Mouse (Mus musculus) neural tube, embryonic 12.5 days (tissue): ENCODE data around the gene Fam234a. TPM values are rescaled to one million over a fixed set of nuclear protein-coding genes. Genes with fewer than 3 reads are reported as not detected.
A peak's percentile ranks its signal among the peaks of the same experiment; 100 is the strongest.
"Not testable (repeated sequence)": the region's sequence is repeated elsewhere in the genome, so short reads cannot be mapped to it uniquely, and the experiment has no call there.

ENCODE experiments used
- ATAC-seq: fragments of 200-750 bp; cut with Nextera tagmentation; 2 replicates; pipeline ENCODE4 v1.8.0; 2017; ENCODE audit warnings: low read depth, mild to moderate bottlenecking, moderate TSS enrichment, moderate library complexity; ENCODE audit not compliant: low FRiP score
- H3K27ac ChIP-seq: fragments of 300-500 bp; sonication (generic); 2 replicates; pipeline ENCODE4 v1.5.1; 2016
- H3K27me3 ChIP-seq: fragments of 300-500 bp; sonication (generic); replicated peaks from 2 replicates; pipeline ENCODE4 v1.6.1; 2016; ENCODE audit warnings: mild to moderate bottlenecking
- H3K36me3 ChIP-seq: fragments of 300-500 bp; sonication (generic); 2 replicates; pipeline ENCODE4 v1.6.1; 2016; ENCODE audit warnings: mild to moderate bottlenecking
- H3K4me1 ChIP-seq: fragments of 300-500 bp; sonication (generic); 2 replicates; pipeline ENCODE4 v1.6.1; 2016
- H3K4me2 ChIP-seq: fragments of 300-500 bp; sonication (generic); replicated peaks from 2 replicates; pipeline ENCODE4 v1.6.1; 2016; ENCODE audit warnings: mild to moderate bottlenecking
- H3K4me3 ChIP-seq: fragments of 300-500 bp; sonication (generic); 2 replicates; pipeline ENCODE4 v1.5.1; 2016
- H3K9ac ChIP-seq: fragments of 300-500 bp; sonication (generic); 2 replicates; pipeline ENCODE4 v1.6.1; 2016; ENCODE audit warnings: mild to moderate bottlenecking
- H3K9me3 ChIP-seq: fragments of 300-500 bp; sonication (generic); 2 replicates; pipeline ENCODE4 v1.6.1; 2016; ENCODE audit warnings: mild to moderate bottlenecking
- WGBS: fragments of 180-500 bp; shearing (Covaris S2); methylation state at CpG from one replicate; pipeline ENCODE4 v1.1.7; 2016; 5-methylcytosine and 5-hydroxymethylcytosine counted together
- polyA plus RNA-seq: library from polyadenylated mRNA; unstranded; fragments of >200 nt; fragmentation: Nextera tagmentation; extraction: Ambion mirVana; gene quantifications from 2 replicates; pipeline ENCODE4 v1.2.1, GENCODE M21; 2016

Fam234a gene
- polyA plus RNA-seq, result 28.6 and 29.9 TPM in 2 replicates

- ATAC-seq, result peak; percentile 96
- Histone ChIP-seq H3K4me2 (peak within 1 kb of the TSS; percentile 73), H3K4me3 (peak within 1 kb of the TSS; percentile 60), H3K9ac (peak within 1 kb of the TSS; percentile 54), H3K9me3 (no peaks in the 10 kb centered on the region), H3K27me3 (no peaks in the 10 kb centered on the region), H3K27ac (peak within 1 kb of the TSS; percentile 50; the same call in 1 of the 2 replicates), H3K4me1 (no peaks in the 10 kb centered on the region; the same call in 1 of the 2 replicates), H3K36me3 (no peaks in the 10 kb centered on the region)
- 8% methylated on average over 33 of the region's 33 CpGs for WGBS
Observed at GRCm38 (mm10) chr17:26244101-26244841, at the start of gene Fam234a. Gene Fam234a, minus strand, starts transcription at chr17:26244242.

GRCm38 (mm10) chr17:26289475-26289874 is 45.4 kb upstream of the Fam234a start:
- H3K4me3 ChIP-seq, result no peak overlapping the region
- WGBS, result 81% methylated on average over 4 of the region's 4 CpGs
- H3K36me3 ChIP-seq, result peaks cover 72% of the 10 kb centered on the region
- no peaks in the 10 kb centered on the region for H3K27me3 ChIP-seq
- H3K4me2 ChIP-seq, result no peak overlapping the region
- no peak overlapping the region for H3K9ac ChIP-seq
- H3K4me1 ChIP-seq, result no peaks in the 10 kb centered on the region
- ATAC-seq, result no peak
- peaks cover 14% of the 10 kb centered on the region; the same call in 1 of the 2 replicates for H3K9me3 ChIP-seq
- no peak overlapping the region for H3K27ac ChIP-seq

GRCm38 (mm10) chr17:26286199-26286955 is 42.3 kb upstream of the Fam234a start:
- 90% methylated on average over 8 of the region's 8 CpGs for WGBS
- Histone ChIP-seq H3K4me2 (no peak overlapping the region), H3K4me1 (no peaks in the 10 kb centered on the region), H3K36me3 (peaks cover 97% of the 10 kb centered on the region), H3K27ac (no peak overlapping the region), H3K4me3 (no peak overlapping the region), H3K9me3 (peaks cover 9% of the 10 kb centered on the region; the same call in 1 of the 2 replicates), H3K27me3 (no peaks in the 10 kb centered on the region), H3K9ac (no peak overlapping the region)
- ATAC-seq, result no peak

GRCm38 (mm10) chr17:26276711-26277110 is 32.7 kb upstream of the Fam234a start:
- H3K36me3 ChIP-seq, result peaks cover 82% of the 10 kb centered on the region
- H3K4me2 ChIP-seq, result no peak overlapping the region
- 91% methylated on average over 4 of the region's 4 CpGs for WGBS
- no peaks in the 10 kb centered on the region for H3K4me1 ChIP-seq
- H3K9me3 ChIP-seq, result no peaks in the 10 kb centered on the region
- H3K9ac ChIP-seq, result no peak overlapping the region
- H3K27ac ChIP-seq, result no peak overlapping the region
- ATAC-seq, result no peak
- H3K4me3 ChIP-seq, result no peak overlapping the region
- H3K27me3 ChIP-seq, result no peaks in the 10 kb centered on the region

DNA sequence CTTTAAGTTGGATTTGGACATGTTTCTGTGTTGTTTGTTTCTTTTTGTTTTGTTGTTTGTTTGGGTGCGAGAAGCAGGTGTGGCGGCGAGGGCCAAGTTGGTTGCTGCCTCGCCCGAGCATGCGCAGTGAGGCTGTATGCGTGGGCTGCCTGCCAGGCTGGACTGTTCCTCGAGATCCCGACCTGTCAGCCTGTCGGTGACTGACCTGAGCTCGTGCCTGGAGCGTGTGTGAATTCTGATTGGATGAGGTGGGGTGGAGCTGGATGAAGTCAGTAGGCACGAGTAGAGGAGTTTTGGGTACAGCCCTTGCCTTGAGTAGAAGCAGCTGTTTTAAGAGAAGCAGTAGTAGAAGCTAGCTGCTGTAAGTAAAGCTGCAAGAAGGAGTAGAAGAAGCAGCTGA is 31.9 kb upstream of the Fam234a start:
- H3K4me2 ChIP-seq, result no peak overlapping the region
- 93% methylated on average over 13 of the region's 13 CpGs for WGBS
- H3K4me3 ChIP-seq, result no peak overlapping the region
- H3K4me1 ChIP-seq, result no peaks in the 10 kb centered on the region
- H3K9ac ChIP-seq, result no peak overlapping the region
- H3K27me3 ChIP-seq, result no peaks in the 10 kb centered on the region
- H3K27ac ChIP-seq, result no peak overlapping the region
- no peaks in the 10 kb centered on the region for H3K9me3 ChIP-seq
- no peak for ATAC-seq
- peaks cover 82% of the 10 kb centered on the region for H3K36me3 ChIP-seq

GRCm38 (mm10) chr17:26272586-26272985 is 28.5 kb upstream of the Fam234a start:
- H3K4me2 ChIP-seq, result no peak overlapping the region
- no peak for ATAC-seq
- no peak overlapping the region for H3K4me3 ChIP-seq
- no peaks in the 10 kb centered on the region for H3K9me3 ChIP-seq
- 85% methylated on average over 3 of the region's 3 CpGs for WGBS
- H3K27ac ChIP-seq, result no peak overlapping the region
- no peaks in the 10 kb centered on the region for H3K27me3 ChIP-seq
- H3K36me3 ChIP-seq, result peaks cover 81% of the 10 kb centered on the region
- H3K4me1 ChIP-seq, result no peaks in the 10 kb centered on the region
- no peak overlapping the region for H3K9ac ChIP-seq

DNA sequence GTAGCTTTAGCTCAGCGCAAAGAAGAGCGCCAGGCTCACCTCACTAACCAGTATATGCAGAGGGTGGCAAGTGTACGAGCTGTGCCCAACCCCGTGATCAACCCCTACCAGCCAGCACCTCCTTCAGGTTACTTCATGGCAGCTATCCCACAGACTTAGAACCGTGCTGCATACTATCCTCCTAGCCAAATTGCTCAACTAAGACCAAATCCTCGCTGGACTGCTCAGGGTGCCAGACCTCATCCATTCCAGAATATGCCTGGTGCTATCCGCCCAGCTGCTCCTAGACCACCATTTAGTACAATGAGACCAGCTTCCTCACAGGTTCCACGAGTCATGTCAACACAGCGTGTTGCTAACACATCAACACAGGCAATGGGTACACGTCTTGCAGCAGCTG is 25.5 kb upstream of the Fam234a start:
- H3K27me3 ChIP-seq, H3K4me2 ChIP-seq, H3K9me3 ChIP-seq, H3K4me3 ChIP-seq, H3K9ac ChIP-seq, H3K4me1 ChIP-seq, ATAC-seq, H3K27ac ChIP-seq: not testable (repeated sequence)
- WGBS, result 96% methylated on average over 8 of the region's 10 CpGs
- H3K36me3 ChIP-seq, result peaks cover 81% of the 10 kb centered on the region

DNA sequence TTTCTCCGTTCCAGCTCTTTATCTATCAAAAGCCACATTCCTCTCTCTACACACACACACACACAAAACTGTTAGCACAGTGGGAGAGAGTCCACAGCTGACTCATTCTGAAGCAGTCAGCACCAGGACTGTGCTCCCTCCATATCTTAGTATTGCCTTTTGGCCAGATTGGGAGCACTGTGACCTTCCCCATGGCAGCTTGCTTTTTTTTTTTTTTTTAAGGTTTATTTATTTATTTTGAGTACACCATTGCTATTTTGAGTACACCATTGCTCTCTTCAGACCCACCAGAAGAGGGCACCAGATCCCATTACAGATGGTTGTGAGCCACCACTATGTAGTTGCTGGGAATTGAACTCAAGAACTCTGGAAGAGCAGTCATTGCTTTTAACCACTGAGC is 24.8 kb upstream of the Fam234a start:
- Histone ChIP-seq H3K9ac (no peak overlapping the region), H3K4me3 (no peak overlapping the region), H3K4me1 (no peaks in the 10 kb centered on the region), H3K9me3 (no peaks in the 10 kb centered on the region), H3K4me2 (no peak overlapping the region), H3K27ac (no peak overlapping the region), H3K36me3 (peaks cover 86% of the 10 kb centered on the region), H3K27me3 (no peaks in the 10 kb centered on the region)
- ATAC-seq, result no peak
- 77% methylated on average over 1 of the region's 1 CpGs for WGBS

- H3K36me3 ChIP-seq, result peaks cover 84% of the 10 kb centered on the region
- H3K9ac ChIP-seq, result no peak overlapping the region
- no peak overlapping the region for H3K4me2 ChIP-seq
- WGBS, result 98% methylated on average over 3 of the region's 3 CpGs
- H3K9me3 ChIP-seq, result no peaks in the 10 kb centered on the region
- no peaks in the 10 kb centered on the region for H3K4me1 ChIP-seq
- no peaks in the 10 kb centered on the region for H3K27me3 ChIP-seq
- ATAC-seq, result no peak
- no peak overlapping the region for H3K4me3 ChIP-seq
- H3K27ac ChIP-seq, result no peak overlapping the region
Observed at GRCm38 (mm10) chr17:26262384-26262783, 18.3 kb upstream of the Fam234a start.

- Histone ChIP-seq H3K4me2 (no peak overlapping the region), H3K9ac (no peak overlapping the region), H3K27me3 (no peaks in the 10 kb centered on the region), H3K36me3 (peaks cover 84% of the 10 kb centered on the region), H3K4me1 (no peaks in the 10 kb centered on the region), H3K4me3 (no peak overlapping the region), H3K27ac (no peak overlapping the region), H3K9me3 (no peaks in the 10 kb centered on the region)
- WGBS, result 90% methylated on average over 4 of the region's 4 CpGs
- ATAC-seq, result no peak
Observed at GRCm38 (mm10) chr17:26261826-26262225, 17.8 kb upstream of the Fam234a start.

GRCm38 (mm10) chr17:26255313-26255712 is 11.3 kb upstream of the Fam234a start:
- Histone ChIP-seq H3K4me2 (no peak overlapping the region), H3K36me3 (peaks cover 37% of the 10 kb centered on the region), H3K9ac (no peak overlapping the region), H3K9me3 (no peaks in the 10 kb centered on the region), H3K4me1 (peaks cover 9% of the 10 kb centered on the region), H3K27ac (no peak overlapping the region), H3K27me3 (no peaks in the 10 kb centered on the region), H3K4me3 (no peak overlapping the region)
- WGBS, result 92% methylated on average over 7 of the region's 7 CpGs
- no peak for ATAC-seq

- ATAC-seq, result no peak
- H3K27ac ChIP-seq, result peak overlapping the region; percentile 91
- peak overlapping the region; percentile 99 for H3K4me3 ChIP-seq
- peak overlapping the region; percentile 95 for H3K9ac ChIP-seq
- peaks cover 9% of the 10 kb centered on the region for H3K4me1 ChIP-seq
- peak overlapping the region; percentile 68 for H3K4me2 ChIP-seq
- no peaks in the 10 kb centered on the region for H3K27me3 ChIP-seq
- WGBS, result 1% methylated on average over 24 of the region's 24 CpGs
- H3K9me3 ChIP-seq, result no peaks in the 10 kb centered on the region
- H3K36me3 ChIP-seq, result peaks cover 21% of the 10 kb centered on the region
Observed at GRCm38 (mm10) chr17:26253399-26253798, 9.4 kb upstream of the Fam234a start.
